Mouse (Mus musculus): Measurements from ENCODE around the gene Gm20896. TPM values are rescaled to one million over a fixed set of nuclear protein-coding genes. Genes with fewer than 3 reads are reported as not detected.

The Gm20896 gene
- polyA plus RNA-seq (2012; rRNA removed) = not detected in 2 replicates

GRCm38 (mm10) chrY:35921426-35921825 is at the start of gene Gm20896:
Gene Gm20896, minus strand, starts transcription at chrY:35921526.

